Mouse (Mus musculus): Measurements from ENCODE around the gene Sdk2. TPM values are rescaled to one million over a fixed set of nuclear protein-coding genes. Genes with fewer than 3 reads are reported as not detected.
A peak's percentile ranks its signal among the peaks of the same experiment; 100 is the strongest.

Gene Sdk2
- polyA plus RNA-seq, 1 experiment from 2014 or later, result 4.7 TPM

DNA sequence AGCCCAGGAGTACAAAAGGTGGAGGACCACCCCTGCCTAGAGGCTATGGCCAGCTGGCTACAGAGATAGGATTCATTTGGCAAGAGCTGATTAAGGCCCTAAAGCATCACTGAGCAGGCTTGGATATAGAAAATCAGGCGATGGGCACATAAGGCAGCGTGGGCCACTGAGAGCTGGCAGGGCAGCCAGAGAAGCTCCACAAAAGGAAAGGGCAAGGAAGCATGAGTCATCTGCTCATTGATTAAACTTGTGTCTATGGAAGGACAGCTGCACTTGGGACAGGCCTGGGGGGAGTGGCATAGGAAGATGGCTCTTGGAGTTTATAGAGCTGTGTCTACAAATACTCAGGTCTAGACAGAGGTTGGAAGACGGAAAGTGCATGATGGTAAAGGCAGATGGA, 104.1 kb downstream of the Sdk2 start:
- Histone ChIP-seq H3K36me3 (no peaks in the 10 kb centered on the region), H3K27ac (replicated peaks) (no peak overlapping the region), H3K9ac (no peak overlapping the region), H3K4me1 (replicated peaks) (0 out of 2 replicates have a peak, but pooled peaks cover under 1% of the 10 kb centered on the region), H3K9me3 (peaks cover 8% of the 10 kb centered on the region; the same call in 1 of the 2 replicates), H3K4me3 (no peak overlapping the region), H3K27me3 (no peaks in the 10 kb centered on the region), H3K4me2 (no peak overlapping the region)
- 82% methylated on average over 3 of the region's 3 CpGs for WGBS
- no peak for ATAC-seq (ENCODE audit: low FRiP score, low read depth)

DNA sequence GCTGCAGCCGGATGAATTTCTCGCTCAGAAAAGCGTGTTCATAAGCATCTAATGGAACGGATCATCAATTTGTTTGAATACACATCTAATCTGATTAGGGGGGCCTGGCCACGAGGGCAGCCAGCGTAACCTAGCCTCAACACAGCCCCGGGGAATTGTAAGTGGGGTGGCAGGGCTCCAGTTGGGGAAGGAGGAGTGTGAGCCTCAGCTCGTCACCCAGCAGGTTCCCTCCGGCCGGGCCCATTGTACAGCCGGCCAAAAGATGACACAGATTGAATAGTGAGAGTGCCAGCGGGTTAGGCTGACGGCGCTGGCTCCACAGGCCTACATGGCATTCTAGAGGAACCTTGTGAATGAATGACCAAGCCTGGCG, 115.2 kb downstream of the Sdk2 start:
- Histone ChIP-seq H3K27ac (replicated peaks) (peak overlapping the region; percentile 42; the same call in 1 of the 2 replicates), H3K4me1 (replicated peaks) (peaks cover 29% of the 10 kb centered on the region), H3K4me2 (no peak overlapping the region; the same call in 1 of the 2 replicates), H3K4me3 (no peak overlapping the region), H3K27me3 (no peaks in the 10 kb centered on the region), H3K9me3 (no peaks in the 10 kb centered on the region), H3K36me3 (no peaks in the 10 kb centered on the region), H3K9ac (no peak overlapping the region)
- 10% methylated on average over 15 of the region's 15 CpGs for WGBS
- peak; percentile 67; the same call in 1 of the 2 replicates for ATAC-seq (ENCODE audit: low FRiP score, low read depth)

DNA sequence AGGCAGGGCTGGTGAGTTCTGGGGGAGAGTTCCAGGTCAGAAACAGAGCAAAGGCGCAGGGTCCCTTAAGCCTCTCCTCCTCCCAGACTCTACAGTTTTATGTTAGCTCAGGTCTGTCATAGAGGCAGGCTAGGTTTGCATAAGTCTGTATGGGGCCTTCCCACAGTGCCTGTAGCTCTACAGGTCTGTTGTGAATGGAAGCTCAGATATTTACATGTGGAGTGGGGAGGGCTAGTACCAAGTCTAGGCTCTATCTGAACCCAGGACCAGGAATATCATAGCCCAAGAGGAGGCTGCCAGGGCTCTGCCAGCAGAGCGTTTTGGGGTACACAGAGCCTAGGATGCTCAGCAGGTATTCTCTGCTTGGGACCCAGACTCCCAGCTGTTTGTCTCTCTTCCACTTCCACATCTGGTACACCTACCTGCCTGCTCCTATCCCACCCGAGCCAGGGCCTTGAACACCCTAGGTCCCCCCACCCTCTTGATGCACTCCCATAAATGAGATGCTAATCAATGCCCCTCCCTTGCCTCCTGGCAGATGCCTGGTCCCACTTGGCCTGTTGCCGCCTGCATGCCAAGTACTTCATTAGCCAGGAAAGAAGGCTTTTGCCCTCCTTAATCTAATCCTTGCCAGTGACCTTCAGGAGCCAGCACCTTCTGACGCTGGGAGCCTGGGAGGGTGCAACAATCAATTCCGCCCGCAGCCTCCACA, 115.8 kb downstream of the Sdk2 start:
- H3K4me1 ChIP-seq (replicated peaks), result peaks cover 27% of the 10 kb centered on the region
- no peaks in the 10 kb centered on the region for H3K9me3 ChIP-seq
- no peaks in the 10 kb centered on the region for H3K27me3 ChIP-seq
- WGBS, result 29% methylated on average over 7 of the region's 7 CpGs
- no peaks in the 10 kb centered on the region for H3K36me3 ChIP-seq
- peak; percentile 49; the same call in 1 of the 2 replicates for ATAC-seq (ENCODE audit: low FRiP score, low read depth)
- H3K27ac ChIP-seq (replicated peaks), result peak overlapping the region; percentile 42; the same call in 1 of the 2 replicates
- H3K9ac ChIP-seq, result no peak overlapping the region
- H3K4me3 ChIP-seq, result no peak overlapping the region
- no peak overlapping the region; the same call in 1 of the 2 replicates for H3K4me2 ChIP-seq

DNA sequence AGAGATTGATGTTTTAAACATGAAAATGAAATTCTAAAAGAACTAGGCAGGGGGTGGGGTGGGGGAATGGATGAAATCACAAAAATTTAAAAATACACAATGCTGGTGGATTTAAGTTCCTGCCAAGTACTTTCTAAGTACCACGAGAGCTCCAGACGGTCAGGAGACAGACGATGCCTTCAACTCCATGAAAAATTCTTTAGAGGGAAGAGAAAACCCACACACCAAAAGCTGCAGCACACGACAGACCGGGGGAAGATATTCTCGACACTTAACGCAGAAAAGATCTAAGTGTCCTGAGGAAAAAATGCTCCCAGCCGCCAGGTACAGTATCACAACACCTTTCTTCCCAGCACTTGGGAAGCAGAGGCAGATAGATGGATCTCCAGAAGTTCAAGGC, 118.2 kb downstream of the Sdk2 start:
- Histone ChIP-seq H3K4me1 (replicated peaks) (peaks cover 27% of the 10 kb centered on the region), H3K27ac (replicated peaks) (no peak overlapping the region), H3K27me3 (peaks cover 4% of the 10 kb centered on the region; the same call in 1 of the 2 replicates), H3K4me2 (no peak overlapping the region), H3K36me3 (no peaks in the 10 kb centered on the region), H3K9me3 (no peaks in the 10 kb centered on the region), H3K4me3 (no peak overlapping the region), H3K9ac (no peak overlapping the region)
- no peak for ATAC-seq (ENCODE audit: low FRiP score, low read depth)
- 87% methylated on average over 8 of the region's 8 CpGs for WGBS

DNA sequence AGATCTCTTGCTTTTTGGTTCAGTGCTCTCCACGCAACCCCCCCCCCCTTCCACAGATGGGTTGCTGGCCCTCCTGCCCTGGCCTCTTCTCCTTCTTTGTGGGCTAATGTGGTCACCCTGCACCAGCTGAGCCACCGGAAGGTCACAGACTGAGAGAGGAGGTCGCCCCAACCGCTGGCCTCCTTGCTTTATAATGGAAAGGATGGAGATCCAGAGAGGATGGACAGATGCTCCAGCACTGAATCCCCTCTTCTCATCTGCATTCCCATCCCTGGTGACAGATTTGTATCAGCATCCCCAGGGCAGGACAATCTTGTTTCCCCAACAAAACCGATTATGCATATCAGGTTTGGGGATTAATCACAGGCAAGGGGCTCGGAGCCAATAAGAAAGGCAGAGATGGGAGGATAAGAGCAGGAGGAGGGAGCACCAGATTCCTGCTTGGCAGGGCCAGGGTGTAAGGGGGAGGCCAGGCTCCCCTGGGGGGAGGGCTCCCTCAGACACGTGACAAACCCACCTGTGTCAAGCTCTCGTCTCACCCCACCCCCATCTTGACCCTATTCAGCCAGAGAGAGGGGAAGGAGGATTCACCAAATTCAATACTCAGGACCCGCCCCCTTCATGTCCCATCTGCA, 124.6 kb downstream of the Sdk2 start:
- ATAC-seq (ENCODE audit: low FRiP score, low read depth), result no peak
- no peak overlapping the region for H3K4me2 ChIP-seq
- WGBS, result 39% methylated on average over 9 of the region's 9 CpGs
- no peaks in the 10 kb centered on the region for H3K4me1 ChIP-seq (replicated peaks)
- no peak overlapping the region for H3K4me3 ChIP-seq
- H3K27me3 ChIP-seq, result peaks cover 4% of the 10 kb centered on the region; the same call in 1 of the 2 replicates
- H3K9me3 ChIP-seq, result no peaks in the 10 kb centered on the region
- H3K36me3 ChIP-seq, result no peaks in the 10 kb centered on the region
- no peak overlapping the region for H3K9ac ChIP-seq
- H3K27ac ChIP-seq (replicated peaks), result no peak overlapping the region

DNA sequence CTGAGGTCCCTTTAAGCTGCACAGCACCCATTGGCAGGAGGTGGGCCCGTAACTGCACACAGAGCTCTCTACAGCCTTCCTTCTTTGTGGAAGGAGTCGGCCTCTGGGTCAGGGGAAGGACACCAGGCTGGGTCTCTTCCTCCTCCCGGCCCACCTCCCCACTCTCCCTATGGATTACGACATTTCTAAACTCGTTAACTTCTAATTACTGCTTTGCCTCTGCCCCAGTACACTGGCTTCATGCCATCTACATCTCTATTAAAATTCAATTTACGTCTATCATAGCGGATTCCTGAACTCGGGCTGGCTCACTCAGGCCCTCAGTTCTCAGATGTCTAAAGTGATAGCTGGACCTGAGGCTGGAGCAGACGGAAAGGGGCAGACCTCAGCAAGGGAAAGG, 133.2 kb downstream of the Sdk2 start:
- 27% methylated on average over 9 of the region's 9 CpGs for WGBS
- H3K27ac ChIP-seq (replicated peaks), result no peak overlapping the region
- H3K9ac ChIP-seq, result no peak overlapping the region
- no peaks in the 10 kb centered on the region for H3K36me3 ChIP-seq
- peaks cover 51% of the 10 kb centered on the region for H3K4me1 ChIP-seq (replicated peaks)
- no peaks in the 10 kb centered on the region; the same call in 1 of the 2 replicates for H3K27me3 ChIP-seq
- H3K4me3 ChIP-seq, result no peak overlapping the region
- ATAC-seq (ENCODE audit: low FRiP score, low read depth), result no peak
- no peak overlapping the region for H3K4me2 ChIP-seq
- H3K9me3 ChIP-seq, result no peaks in the 10 kb centered on the region

DNA sequence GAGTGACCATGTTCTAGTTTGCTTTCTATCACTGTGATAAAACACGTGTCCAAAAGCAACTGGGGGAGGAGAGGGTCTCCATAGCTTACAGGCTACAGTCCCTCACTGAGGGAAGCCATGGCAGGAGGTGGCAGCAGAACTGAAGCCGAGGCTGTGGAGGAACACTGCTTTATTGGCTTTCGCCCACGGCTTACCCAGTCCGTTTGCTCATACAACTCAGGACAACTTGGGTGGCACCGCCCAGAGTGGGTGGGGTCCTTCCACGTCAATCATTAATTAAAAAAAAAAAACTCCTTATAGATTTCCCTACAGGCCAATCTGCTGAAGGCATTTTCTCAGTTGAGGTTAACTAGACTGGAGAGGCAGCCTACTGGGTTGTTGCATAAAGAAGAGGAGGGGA, 133.9 kb downstream of the Sdk2 start:
- Histone ChIP-seq H3K4me2 (no peak overlapping the region), H3K9ac (no peak overlapping the region), H3K4me3 (no peak overlapping the region), H3K27me3 (no peaks in the 10 kb centered on the region; the same call in 1 of the 2 replicates), H3K4me1 (replicated peaks) (peaks cover 59% of the 10 kb centered on the region), H3K36me3 (no peaks in the 10 kb centered on the region), H3K9me3 (no peaks in the 10 kb centered on the region), H3K27ac (replicated peaks) (no peak overlapping the region)
- 61% methylated on average over 7 of the region's 7 CpGs for WGBS
- no peak for ATAC-seq (ENCODE audit: low FRiP score, low read depth)

DNA sequence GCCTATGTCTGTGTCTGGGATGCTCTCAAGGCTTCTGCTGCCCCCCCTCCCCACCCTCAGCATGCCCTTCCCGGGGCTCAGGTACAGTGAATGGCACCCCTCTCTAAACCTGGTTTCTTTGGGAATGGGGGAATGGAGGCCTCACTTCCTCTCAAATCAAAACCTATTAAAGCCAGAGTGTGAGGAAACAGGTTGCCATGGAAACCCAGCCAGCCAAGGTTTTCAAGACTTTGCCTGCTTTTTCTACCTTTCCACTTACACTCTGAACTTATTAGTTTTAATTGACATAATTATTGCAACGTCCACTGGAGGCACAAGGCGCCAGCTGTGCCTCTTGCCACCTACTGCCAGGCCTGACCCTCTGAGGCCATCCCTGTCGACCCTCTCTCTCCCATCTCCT, 135.1 kb downstream of the Sdk2 start:
- ATAC-seq (ENCODE audit: low FRiP score, low read depth), result no peak
- Histone ChIP-seq H3K36me3 (no peaks in the 10 kb centered on the region), H3K4me3 (no peak overlapping the region), H3K4me1 (replicated peaks) (peaks cover 61% of the 10 kb centered on the region), H3K27ac (replicated peaks) (peak overlapping the region; percentile 51), H3K9me3 (no peaks in the 10 kb centered on the region), H3K4me2 (no peak overlapping the region), H3K27me3 (no peaks in the 10 kb centered on the region; the same call in 1 of the 2 replicates), H3K9ac (no peak overlapping the region)
- 32% methylated on average over 4 of the region's 4 CpGs for WGBS

DNA sequence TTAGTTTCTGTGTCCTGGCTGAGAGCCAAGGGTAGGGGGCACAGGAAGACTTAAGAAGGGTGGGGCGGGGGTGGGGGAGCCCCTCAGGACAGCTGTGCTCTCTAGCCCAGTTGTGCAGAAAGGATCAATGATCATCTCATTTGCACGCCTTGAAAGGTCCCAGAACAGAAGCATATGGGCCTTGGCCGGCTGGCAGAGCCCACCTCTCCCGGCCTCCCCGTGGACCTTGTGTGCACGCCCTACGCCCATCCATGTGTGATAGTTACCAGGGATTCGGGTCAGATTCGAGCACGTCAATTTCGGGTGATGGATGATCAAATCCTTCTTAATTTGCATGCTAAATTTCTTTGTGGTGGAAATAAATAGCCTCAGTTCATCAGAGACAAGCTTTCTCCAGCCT, 136.7 kb downstream of the Sdk2 start:
- H3K36me3 ChIP-seq, result no peaks in the 10 kb centered on the region
- ATAC-seq (ENCODE audit: low FRiP score, low read depth), result no peak; the same call in 1 of the 2 replicates
- H3K4me2 ChIP-seq, result no peak overlapping the region
- H3K27ac ChIP-seq (replicated peaks), result no peak overlapping the region
- H3K4me1 ChIP-seq (replicated peaks), result peaks cover 61% of the 10 kb centered on the region
- H3K27me3 ChIP-seq, result no peaks in the 10 kb centered on the region; the same call in 1 of the 2 replicates
- H3K9me3 ChIP-seq, result no peaks in the 10 kb centered on the region
- 51% methylated on average over 11 of the region's 11 CpGs for WGBS
- no peak overlapping the region for H3K4me3 ChIP-seq
- no peak overlapping the region for H3K9ac ChIP-seq

DNA sequence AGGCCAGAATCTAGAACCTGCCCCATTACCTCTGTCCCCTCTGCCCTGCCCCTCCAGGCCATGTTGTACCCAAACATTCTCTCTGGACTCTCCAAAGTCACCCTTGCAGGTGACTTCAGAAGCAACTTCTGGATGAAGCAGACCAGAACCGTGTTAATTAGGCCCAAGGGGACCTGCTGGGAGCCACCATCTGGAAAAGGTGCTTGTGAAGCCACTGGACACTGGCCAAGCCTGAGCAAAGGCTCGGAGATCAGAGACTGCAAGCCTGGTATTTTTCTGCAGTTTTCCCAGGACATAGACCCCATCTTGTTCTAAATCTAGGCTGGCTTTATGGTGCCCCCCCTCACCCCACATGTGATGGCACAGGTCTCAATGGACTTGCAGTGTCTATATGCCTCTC, 138.0 kb downstream of the Sdk2 start:
- H3K4me3 ChIP-seq, result no peak overlapping the region
- H3K27ac ChIP-seq (replicated peaks), result no peak overlapping the region
- no peaks in the 10 kb centered on the region for H3K27me3 ChIP-seq
- H3K4me1 ChIP-seq (replicated peaks), result peaks cover 57% of the 10 kb centered on the region
- H3K4me2 ChIP-seq, result no peak overlapping the region
- no peaks in the 10 kb centered on the region for H3K9me3 ChIP-seq
- 59% methylated on average over 2 of the region's 2 CpGs for WGBS
- H3K9ac ChIP-seq, result no peak overlapping the region
- H3K36me3 ChIP-seq, result no peaks in the 10 kb centered on the region
- no peak for ATAC-seq (ENCODE audit: low FRiP score, low read depth)

DNA sequence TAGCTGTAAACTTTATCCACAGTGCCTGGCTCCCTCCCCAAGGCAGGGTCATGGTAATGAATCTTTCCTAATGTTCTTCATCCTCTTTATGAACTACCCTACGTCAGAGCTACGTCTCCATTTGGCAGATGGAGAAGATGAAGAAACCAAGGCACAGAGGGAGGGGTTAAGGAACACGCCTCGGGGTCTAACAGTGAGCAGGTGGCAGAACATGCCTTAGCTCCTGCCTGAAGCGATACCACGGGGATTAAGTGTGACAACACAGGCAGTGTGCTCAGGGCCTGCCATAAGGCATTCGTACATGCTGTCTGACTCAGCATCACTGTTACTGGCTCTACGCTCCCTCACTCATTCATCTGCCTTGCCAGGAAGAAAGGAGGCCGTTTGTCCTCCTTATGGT, 138.6 kb downstream of the Sdk2 start:
- Histone ChIP-seq H3K4me2 (no peak overlapping the region), H3K27me3 (no peaks in the 10 kb centered on the region), H3K4me1 (replicated peaks) (peaks cover 56% of the 10 kb centered on the region), H3K4me3 (no peak overlapping the region), H3K27ac (replicated peaks) (no peak overlapping the region), H3K9ac (no peak overlapping the region), H3K36me3 (no peaks in the 10 kb centered on the region), H3K9me3 (no peaks in the 10 kb centered on the region)
- no peak for ATAC-seq (ENCODE audit: low FRiP score, low read depth)
- WGBS, result 56% methylated on average over 9 of the region's 9 CpGs

DNA sequence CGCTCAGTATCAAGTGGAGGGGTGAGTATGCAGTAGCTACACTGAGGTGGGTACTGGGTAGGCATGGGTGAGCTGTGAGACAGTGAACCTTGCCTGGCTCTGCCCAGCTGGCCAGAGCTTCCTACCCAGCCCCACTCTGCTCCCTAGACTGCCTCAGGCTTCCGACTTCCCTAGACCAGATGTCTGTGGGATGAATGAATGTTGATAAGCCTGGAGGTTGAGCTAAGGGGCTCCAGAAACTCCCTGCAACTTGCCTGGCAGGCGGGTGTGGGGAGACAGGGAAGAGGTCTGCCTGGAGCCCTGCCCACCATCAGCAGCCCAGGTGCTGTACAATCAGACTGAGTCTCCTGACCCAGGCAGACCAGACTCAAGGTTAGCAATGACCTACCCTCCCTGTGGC, 139.0 kb downstream of the Sdk2 start:
- Histone ChIP-seq H3K4me3 (no peak overlapping the region), H3K4me1 (replicated peaks) (peaks cover 56% of the 10 kb centered on the region), H3K9me3 (no peaks in the 10 kb centered on the region), H3K9ac (no peak overlapping the region), H3K27me3 (no peaks in the 10 kb centered on the region), H3K36me3 (no peaks in the 10 kb centered on the region), H3K27ac (replicated peaks) (no peak overlapping the region), H3K4me2 (no peak overlapping the region)
- WGBS, result 70% methylated on average over 3 of the region's 3 CpGs
- ATAC-seq (ENCODE audit: low FRiP score, low read depth), result no peak
